Mouse (Mus musculus) testis, adult 2 months (tissue): ENCODE measurements around the gene C130032M10Rik.

Experiments used
- CTCF ChIP-seq: fragments of 200-500 bp; IDR thresholded peaks from 2 replicates; pipeline ENCODE4 v1.5.1; 2012; ENCODE audit warnings: low read depth, mild to moderate bottlenecking, inconsistent platforms, low read length, moderate library complexity; ENCODE audit not compliant: control insufficient read depth, insufficient read depth, insufficient replicate concordance
- POLR2A ChIP-seq: fragments of 200-500 bp; IDR thresholded peaks from 2 replicates; pipeline ENCODE4 v1.6.1; 2012; ENCODE audit warnings: low read depth, mild to moderate bottlenecking, inconsistent platforms, low read length, moderate library complexity; ENCODE audit not compliant: control insufficient read depth

DNA sequence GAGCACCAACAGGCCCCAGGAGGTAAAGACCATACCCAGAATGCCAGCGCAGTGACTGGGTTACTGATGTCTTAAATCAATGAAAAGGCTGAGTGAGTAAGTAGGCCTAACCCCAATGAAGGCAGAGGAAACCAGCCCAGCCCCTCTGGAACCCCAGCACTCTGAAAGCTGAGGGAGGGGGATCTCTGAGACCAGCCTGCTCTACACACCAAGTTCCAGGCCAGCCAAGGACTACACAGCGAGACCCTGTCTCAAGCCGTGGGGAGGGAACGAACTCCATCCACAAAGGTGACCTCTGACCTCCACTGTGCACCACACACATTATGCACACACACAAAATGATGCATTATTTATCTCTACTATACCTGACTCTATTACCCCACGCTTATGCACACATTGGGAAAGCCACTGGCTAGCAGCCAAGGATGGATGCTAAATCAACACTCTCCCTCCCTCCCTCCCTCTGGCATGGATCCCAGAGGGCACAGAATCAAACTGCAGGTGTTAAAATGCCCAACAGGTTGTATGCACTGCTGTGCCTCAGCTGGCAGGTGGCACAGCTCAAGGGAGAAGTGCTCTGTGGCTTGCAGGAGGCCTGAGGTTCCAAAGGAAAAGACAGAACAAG, 39.0 kb downstream of the C130032M10Rik start:
- no peak for TF ChIP-seq CTCF
- no peak for TF ChIP-seq POLR2A
